Mouse (Mus musculus): ENCODE results near the gene Git2.

Git2 gene

GRCm38 (mm10) chr5:114686726-114687210 is 88.5 kb downstream of the Git2 start:
- no peak for DNase-seq (ENCODE audit: low spot score in 2 of 2)

- no peak for DNase-seq (ENCODE audit: low spot score in 2 of 2)
Observed at GRCm38 (mm10) chr5:114685986-114686385, 89.3 kb downstream of the Git2 start.

- DNase-seq (ENCODE audit: low spot score in 2 of 2) = no peak
Observed at GRCm38 (mm10) chr5:114681717-114682116, 93.6 kb downstream of the Git2 start.

GRCm38 (mm10) chr5:114680676-114681285 is 94.5 kb downstream of the Git2 start:
- DNase-seq (ENCODE audit: low spot score in 2 of 2) = no peak

GRCm38 (mm10) chr5:114679841-114680591 is 95.3 kb downstream of the Git2 start:
- no peak for DNase-seq (ENCODE audit: low spot score in 2 of 2)
